Mouse (Mus musculus) heart, adult 10 weeks (tissue): Measurements from ENCODE around the gene Gpc4. TPM values are rescaled to one million over a fixed set of nuclear protein-coding genes. Genes with fewer than 3 reads are reported as not detected.

Experiments
- polyA plus RNA-seq: library from polyadenylated mRNA; stranded (reverse); fragments of 350-450 nt; fragmentation: Illumina TruSeq; extraction: RNeasy Lipid Tissue Mini Kit (QIAGEN cat#74804); gene quantifications from one replicate; pipeline ENCODE4 v1.2.3, GENCODE M21; 2014; ENCODE audit warnings: low read depth, low replicate concordance

The Gpc4 gene
- polyA plus RNA-seq: 16.5 TPM

DNA sequence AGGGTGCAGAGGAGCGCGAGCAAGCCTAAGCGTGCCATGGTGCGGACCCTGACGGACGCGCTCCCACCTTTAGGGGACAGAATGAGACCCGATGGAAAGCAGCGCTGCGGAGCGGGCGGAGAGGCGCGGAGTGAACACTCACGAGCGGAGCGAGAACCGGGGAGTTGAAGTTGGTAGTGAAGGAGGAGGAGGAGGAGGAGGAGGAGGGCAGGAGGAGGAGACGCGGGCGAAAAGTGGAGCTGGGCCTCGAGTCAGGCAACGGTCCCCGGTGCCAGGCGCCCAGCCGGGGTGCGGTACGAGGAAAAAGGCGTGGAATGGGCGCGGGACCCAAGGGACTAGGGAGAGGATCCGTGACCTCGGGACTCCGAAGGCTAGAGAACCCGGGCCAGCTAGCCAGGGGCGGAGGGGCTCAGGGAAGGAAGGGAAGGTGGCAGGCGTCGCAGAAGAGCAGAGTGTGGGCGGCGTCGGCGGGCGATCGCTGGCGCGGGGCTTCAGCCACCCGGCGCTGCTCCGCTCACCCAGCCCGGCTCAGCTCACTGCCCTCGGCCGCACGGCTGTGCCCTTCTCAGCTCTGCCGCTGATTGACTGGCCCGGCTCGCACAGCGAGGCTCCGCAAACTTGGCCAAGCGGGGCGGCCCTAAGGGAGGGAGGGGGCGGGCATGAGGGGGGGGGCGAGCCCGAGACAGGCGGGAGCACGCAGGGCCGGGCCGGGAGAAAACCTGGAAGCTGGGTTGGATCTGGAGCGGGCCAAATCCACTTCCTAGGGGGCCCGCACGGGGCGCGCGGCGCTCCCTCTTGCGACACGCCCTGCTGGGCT is at the start of gene Gpc4:
Gene Gpc4 (minus strand): TSS at position 515 of the 817 bp plus-strand sequence.

Other genes with a start within 250 kb of the Gpc4 start
- gene 1700080O16Rik, start 192.5 kb downstream of the Gpc4 start, polyA plus RNA-seq: not detected